Mouse (Mus musculus): ENCODE measurements around the gene Actr3b.
"Not testable (repeated sequence)": the region's sequence is repeated elsewhere in the genome, so short reads cannot be mapped to it uniquely, and the experiment has no call there.

The Actr3b gene

DNA sequence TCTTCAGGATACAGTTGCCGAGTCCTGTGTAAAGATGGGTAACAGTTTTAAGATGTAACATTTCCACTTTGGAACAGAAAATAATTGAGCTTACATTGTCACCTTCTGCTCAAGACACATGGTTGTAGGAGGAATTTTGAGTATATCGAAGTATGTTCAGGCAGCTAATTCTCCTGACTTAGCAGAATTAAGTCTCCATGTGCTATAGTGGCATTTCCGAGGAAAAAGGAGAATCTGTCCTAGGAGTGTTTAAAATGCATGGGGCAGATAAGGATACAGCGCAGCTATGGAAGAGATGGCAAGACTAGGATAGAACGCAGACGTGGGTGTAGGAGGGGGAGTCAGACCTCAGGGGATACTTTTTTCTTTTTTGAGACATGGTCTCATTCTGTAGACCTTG is 31.8 kb downstream of the Actr3b start:
- no peak for DNase-seq

DNA sequence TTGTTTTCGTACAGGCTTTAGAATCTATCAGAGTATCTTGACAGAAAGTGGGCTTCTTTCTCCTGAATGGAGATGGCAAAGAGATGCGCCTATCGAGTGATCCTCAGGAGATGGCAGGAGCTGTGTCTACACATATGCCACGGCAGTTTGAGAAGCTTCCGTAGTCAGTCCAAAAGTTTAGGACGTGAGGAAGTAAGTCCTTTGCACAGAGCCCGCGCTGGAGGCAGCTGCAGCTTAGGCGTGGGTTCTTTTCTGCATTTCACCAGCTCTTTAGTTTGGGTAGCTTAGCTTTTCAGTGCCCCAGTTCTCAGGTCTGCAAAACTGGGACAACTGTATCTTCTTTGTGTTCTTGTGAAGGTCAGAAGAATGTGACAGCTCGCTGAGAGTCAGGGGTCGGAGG is 38.0 kb downstream of the Actr3b start:
- no peak for DNase-seq

DNA sequence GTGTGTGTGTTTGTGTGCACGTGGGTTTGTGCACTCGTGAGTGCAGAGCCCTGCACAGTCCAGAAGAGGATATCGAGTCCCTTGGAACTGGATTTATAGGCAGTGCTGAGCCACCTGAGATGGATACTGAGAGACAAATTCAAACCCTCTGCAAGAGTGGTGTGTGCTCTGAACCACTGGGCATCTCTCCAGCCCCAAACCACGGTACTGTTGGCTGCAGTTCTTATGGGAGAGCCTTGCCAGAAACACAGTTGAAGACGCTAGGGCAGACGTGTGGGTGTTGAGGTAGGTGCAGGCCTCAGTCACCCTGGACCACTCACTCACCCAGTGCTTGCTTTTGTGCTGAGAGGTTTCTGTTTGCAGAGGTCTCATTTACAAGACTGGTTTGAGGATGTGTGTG is 41.1 kb downstream of the Actr3b start:
- no peak for DNase-seq

DNA sequence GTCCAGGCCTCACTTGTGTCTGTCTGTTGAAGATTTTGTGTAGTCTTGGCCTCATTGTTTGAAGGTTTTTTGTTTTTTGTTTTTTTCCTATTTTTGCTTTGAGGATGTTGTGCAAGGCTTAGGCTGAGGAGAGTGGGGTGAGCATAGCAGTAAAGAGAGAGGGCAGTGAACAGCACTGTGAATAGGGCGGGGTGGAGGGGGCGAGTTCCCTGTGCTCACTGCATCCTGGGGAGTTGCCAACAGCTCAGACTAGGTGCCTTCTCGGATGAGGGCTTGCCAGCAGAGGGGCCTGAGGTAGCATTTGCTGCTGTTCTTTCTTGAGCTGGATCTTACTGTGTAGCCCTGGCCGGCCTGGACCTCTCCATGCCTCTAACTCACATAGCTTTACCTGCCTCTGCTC is 41.9 kb downstream of the Actr3b start:
- no peak for DNase-seq

DNA sequence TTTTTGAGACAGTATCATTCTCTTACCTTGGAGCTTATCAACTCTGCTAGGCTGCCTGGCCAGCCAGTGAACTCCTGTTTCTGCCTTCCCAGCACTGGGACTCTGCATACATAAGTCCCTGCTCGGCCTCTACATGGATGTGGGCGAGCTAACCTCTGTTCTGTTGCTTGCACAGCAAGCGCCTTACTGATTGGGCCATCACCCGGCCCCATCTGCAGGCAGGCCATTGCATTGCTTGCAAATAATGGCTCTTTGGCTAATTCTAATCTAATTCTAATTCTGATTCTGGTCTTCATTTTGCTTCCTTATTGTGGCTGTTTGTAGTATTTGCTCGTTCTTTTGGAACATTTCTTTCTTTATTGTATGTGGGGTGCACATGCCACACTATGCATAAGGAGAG is 44.8 kb downstream of the Actr3b start:
- DNase-seq = no peak

DNA sequence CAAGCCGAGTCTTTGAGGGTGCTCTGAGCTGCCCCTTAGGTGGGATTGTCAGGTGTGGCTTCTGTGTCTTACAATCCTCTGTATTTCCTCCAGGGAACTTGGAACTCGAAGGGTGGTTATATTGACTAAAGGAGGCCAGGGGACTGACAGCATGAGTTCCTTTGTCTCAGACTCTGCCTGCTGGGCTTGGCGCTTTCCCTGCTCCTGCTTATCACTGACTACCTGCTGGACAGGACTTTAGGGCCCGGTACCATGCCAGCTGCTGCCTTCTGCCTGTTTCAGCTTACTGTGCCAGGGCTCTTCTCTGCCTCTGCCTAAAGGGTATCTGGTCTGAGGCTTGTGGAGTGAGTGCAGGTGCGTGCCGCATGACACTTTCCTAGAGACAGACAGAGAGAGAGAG is 53.1 kb downstream of the Actr3b start:
- DNase-seq = no peak

DNA sequence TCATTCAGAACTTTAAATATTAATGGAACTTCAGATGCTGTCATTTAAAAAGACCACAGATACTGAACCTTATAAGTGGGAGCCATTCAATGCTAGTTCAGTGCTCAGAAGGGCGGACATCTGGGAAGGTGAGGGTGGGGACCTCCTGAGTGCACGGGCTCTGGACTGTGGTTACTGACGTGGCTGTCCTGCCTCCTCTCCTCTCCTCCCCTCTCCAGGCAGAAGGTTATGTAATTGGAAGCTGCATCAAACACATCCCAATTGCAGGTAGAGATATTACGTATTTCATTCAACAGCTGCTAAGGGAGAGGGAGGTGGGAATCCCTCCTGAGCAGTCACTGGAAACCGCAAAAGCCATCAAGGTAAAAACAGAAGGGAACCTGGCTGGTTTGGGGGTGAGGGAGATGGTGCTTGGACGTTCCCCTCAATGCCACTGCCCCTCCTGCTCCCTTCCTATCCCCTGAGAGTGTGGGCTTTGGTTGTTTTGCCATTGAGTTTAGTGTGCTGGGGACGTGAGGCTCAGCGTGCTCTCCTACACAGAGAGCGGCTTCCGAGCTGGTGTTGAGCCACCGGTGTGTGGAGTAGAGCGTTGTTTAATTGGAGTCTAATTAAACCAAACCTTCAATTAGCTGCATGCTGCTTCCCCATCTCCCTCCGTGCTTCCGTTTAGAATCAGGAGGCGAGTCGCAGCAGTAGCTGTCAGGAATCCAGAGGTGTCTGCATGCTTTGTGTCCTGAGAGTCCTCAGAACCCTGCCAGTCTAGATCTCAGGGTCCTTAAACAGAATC is 69.7 kb downstream of the Actr3b start:
- DNase-seq = no peak

DNA sequence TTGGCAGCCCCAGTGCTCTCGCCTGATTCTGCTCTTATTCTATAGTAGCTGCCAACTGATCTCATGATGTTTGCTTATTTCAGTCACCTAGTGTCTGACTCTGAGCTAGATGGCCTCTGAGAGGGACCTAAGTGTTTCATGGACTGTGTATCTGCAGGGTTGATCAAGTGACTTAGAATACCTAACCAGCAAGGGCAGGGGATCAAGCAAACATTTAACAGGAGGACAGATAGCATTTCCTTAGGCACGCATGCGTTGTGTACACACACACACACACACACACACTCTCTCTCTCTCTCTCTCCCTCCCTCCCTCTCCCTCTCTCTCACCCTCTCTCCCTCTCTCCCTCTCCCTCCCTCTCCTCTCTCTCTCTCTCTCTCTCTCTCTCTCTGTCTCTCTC is 71.0 kb downstream of the Actr3b start:
- no peak for DNase-seq

DNA sequence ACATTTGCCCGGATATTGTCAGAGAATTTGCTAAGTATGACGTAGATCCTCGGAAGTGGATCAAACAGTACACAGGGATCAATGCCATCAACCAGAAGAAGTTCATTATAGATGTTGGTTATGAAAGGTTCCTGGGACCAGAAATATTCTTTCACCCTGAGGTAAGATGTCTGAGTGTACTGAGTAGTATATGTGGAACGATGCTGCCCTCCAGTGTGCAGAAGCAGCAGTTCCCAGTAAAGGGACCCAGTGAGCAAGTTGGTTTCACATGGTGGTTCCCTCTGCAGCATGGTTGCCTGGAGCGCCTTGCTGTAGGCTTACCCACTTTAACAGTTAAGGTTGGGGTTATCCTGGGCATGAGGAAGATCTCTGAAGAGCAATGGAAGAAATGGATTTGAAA is 71.8 kb downstream of the Actr3b start:
- DNase-seq = peak; percentile 34

DNA sequence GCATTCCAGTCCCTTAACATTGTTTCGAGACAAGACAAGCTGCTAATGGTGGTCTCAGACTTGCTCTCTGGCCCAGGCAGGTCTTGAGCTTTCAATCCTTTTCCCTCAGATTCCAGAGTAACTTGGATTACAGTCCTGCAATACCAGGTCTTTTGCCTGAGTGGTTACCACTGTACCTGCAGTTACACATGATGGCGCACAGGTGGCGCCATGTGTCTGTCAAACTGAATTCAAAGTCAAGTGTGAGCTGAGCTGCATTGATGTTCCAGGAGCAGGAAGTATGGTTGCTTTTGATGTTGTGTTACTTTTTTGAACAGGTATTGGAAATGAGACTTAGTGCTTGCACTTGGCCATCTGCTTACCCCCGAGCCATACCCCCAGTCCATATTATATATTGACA is 79.6 kb downstream of the Actr3b start:
- peak; percentile 25 for DNase-seq

DNA sequence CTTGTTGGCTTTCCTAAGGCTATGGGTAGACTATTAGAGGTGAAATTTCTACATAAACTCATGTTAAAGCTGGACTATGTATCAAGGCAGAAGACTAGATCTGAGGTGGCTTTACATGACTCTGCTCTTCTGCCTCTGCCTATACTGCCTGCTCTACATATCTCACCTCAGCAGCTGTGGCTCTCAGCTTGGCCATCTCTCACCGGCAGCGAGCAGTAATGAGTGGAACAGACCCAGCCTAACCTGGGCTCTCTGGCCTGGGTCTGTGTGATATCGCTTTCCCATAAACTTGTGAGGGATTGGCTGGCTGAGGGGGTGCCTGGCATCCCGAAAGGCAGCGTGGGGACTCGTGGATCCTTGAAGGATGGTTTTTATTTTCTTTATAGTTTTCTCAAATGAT is 86.8 kb downstream of the Actr3b start:
- no peak for DNase-seq

DNA sequence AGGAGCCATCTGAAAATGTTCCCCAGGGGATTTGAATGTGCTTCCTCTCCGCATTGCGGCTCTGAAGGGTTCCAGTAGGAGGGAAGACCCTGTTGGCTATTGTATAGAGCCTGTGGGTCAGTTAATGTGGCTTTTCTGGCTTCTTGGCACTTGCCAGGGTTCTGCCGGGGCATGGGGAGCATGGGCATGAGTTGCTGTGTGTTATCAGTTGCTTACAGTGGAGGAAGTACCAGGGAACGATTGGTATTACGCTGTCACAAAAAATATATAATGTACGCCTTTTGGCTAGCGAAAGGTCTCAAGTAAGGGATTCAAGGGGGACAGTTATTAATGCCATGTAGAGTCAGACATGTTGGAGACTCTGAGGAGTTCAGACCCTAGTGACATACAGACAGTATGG is 87.4 kb downstream of the Actr3b start:
- DNase-seq = no peak

DNA sequence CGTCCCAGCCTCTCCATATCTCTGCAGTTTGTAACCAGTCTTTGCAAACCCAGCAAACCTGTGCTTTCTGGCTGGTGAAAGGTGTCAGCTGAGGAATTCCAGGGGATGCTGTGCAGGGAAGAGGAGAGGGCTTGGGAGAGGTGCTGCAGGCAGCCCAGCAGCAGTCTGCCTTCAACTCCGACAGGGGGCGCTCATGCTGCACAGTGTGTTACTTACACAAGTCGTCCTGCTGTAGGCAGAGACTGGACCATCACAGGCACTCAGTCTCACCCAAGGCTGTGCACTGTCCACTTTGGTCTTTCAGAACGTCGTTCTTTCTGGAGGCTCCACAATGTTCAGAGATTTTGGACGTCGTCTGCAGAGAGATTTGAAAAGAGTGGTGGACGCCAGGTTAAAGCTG is 88.3 kb downstream of the Actr3b start:
- DNase-seq = peak; percentile 29

DNA sequence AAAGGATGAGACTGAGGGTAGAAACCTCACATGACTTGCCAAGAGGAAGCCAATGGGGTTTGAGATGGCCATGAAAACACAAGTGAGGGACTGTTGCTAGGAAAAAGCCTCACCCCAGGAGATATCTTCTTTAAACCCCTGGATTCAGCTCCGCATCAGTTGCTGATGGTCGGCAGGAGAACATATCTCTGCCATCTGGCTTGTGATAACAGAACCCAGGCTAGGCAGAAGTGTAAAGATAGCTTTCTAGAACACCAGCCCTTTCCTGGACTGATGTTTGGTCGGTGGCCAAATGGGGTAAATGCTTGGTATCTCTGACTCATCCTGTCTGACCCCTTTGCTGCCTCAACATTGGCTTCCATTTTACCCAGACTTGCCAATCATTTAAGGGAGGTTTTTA is 106.4 kb downstream of the Actr3b start:
- DNase-seq = no peak

DNA sequence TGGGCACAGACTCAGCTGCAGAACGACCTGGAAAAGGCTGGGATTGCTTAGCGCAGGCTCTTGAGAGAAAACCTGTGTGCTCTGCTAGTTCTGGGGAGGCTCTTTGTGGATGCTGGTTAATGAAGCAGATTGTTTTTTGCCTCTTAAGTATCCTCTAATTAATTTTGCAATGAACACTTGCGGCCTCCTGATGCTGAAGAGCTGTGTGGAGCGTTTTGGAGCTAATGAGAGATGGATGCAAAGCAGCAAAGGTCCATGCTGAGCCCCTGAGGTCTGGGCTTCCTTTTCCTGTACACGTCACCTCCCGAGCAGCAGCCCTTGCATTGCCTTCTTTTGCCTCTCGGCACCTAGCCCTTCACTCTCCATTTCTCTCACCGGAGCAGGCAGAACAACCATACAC is 110.1 kb downstream of the Actr3b start:
- DNase-seq = no peak

DNA sequence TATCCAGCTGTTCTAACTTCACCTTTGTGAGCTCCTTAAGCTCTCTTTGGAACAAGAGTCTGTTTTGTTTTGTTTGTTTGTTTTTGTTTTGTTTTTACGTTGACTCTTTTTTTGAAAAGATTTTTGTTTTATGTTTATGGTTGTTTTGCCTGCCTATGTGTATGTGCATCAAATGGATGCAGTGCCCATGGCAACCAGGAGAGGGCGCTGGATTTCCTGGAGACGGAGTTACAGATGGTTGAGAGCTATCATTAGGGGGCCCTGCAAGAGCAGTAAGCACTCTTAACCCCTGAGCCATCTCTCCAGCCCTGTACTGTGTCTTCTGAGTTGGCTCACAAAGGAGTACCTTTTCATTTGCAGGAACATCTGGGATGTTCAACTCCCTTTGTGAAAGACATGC is 110.8 kb downstream of the Actr3b start:
- DNase-seq = no peak

DNA sequence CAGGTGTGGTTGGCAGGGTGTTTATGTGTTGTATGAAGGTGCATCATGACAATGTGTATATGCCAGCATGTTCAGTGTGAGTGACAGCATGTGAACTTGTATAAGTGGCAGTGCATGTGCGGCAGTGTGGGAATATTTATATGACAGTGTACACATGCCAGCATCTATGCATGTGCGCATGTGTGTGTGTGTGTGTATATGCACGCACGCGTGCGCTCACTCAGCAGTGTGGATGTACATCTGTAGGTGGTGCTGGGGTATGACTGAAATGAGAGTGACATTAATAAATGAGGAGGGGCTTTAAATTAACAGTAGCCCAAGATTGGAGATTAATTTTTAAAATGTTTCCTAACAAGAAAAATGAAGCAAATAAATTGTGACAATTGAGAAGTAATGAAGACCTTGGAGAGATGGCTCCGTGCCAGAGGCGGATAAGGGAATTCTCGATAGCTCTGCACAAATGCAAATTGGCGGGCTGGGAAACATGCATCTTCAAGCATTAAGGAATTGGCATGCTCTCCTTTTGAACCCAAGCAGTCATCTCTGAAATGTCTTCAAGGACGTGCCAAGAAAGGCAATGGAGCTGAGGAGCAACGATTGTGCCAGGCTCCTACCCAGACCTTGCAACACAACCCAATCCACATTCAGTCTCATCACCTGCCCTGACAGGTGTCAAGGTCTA is 111.7 kb downstream of the Actr3b start:
- DNase-seq = no peak

DNA sequence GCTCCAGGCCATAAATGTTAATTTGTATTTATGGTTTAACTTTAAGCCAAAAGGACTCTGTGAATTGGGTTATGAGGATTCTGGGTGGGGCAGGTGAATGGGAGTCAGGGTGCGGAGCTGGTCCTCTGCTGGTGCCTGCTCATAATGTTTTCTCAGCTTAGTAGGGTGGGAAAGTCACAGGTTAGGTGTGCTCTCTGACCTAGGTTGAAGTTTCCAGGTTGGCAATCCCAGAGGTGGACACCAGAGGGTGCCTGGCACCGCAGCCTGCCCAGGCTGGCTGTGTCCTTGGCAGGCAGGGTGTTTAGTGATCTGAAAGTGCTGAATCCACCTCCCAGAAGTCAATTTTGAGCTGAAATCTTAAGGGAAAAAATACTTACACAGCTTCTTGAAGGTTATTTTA is 113.2 kb downstream of the Actr3b start:
- DNase-seq = no peak

DNA sequence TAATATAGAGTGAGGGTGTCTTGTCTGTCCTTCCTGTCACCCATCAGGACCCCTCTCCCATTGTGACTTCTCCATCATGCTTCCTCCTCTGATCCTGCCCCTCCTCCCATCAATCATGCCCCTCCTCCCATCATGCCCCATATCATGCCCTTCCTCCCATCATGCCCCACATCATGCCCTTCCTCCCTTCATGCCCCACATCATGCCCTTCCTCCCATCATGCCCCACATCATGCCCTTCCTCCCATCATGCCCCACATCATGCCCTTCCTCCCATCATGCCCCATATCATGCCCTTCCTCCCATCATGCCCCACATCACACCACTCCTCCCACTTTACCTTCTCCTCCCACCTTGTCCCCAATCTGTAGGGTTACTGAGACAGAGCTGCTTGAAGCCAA is 116.1 kb downstream of the Actr3b start:
- DNase-seq = not testable (repeated sequence)

DNA sequence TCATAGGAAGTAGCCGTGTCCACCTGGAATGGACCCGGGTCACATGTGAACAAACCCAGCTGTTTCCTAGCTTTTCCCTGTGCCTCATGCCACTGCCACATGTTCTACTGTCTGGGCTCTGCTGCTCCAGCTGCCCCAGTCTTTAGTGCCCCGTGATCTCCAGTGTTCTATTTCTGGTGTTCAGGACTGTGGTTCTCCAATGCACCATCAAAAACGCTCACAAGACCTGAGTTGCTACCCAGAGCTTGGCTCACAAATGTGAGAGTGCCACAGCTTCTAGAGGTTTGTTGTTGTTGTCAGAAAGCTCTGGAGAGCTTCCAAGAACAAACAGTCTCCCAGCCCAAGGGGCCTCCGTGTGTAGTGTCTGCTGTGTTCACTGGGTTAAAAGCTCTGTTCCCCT is 117.5 kb downstream of the Actr3b start:
- no peak for DNase-seq

DNA sequence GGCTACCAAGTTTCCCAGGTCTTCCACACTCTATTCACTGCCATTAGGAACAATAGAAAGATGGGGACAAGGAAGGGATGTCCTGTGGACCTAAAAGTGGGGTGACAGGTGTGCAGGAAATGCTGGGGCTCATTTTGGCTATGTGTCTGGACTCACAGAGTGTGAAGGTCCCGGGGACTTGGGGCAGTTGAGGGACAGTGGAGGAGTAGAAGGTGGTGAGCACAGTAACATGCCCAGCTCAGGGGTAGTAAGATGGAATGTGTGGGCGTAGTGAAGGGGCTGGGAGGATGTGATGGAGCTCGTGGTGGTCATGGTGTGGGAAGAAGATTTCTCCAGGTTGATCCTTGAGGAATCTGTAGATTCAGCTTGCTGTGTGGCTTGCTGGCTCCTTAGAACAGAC is 118.2 kb downstream of the Actr3b start:
- DNase-seq = no peak

DNA sequence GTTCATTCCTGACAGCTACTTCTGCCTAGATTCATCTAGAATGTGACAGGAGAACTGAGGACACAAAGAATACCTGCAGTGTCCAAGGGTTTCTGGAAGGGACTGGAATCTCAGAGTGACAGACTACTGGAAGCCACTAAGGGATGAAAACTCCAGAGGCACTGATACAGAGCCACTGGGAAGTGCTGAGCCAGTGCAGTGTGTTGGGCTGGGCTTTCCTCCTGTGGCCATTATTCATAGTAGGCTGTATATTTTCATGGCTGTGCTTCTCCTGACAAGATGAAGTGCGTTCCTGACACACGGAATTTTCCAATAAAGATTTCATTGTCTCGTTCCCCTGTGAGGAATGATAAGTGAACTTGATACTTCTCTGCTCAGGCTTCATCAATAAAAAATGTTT is 126.9 kb downstream of the Actr3b start:
- no peak for DNase-seq

DNA sequence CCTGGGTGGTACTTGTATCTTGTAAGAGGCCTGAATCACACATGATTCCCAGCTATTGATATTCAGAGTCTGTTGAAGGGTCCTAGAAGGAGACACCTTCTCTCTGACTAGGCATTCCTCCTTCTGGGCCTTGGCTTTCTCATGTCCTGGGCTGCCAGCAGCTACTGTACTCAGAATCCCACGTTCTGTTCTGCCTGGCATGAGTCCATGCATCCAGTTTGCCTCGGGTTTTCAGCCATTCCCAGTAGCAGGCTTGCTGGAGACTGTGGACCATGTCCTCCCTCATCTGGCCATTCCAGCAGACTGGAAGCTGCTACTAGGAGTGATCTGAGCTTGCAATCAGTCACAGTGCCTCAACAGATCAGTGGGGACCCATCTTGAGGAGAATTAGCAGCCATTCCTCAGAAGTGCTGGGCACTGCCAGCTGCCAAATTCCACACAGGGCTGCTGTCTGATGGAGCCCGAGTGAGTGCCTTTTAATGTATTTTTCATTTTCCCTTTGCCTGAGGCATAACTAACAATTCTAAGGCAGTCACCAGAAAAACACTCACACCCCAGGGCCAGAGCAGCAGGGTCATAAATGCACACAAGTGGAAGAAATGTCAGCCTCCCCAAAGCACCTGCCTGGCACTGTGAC is 130.1 kb downstream of the Actr3b start:
- no peak for DNase-seq

DNA sequence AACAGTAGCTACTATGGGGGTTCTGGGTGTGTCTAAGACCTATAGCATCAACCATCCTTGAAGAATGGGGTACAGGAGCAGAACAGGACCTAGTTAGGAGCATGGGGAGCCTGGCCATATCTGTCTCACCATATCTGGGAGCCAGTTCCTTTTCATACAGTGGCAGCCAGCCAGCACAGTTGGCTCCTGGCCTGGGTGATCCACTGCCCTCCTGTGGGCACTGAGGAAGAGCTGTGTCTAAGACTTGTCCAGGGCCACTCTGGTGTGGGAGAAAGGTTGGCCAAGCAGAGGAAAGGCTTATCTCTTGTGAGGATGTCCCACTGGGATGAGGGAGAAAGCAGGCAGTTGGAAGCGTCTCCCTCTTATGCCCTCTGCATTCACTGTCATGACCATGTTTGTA is 131.5 kb downstream of the Actr3b start:
- DNase-seq = peak; percentile 9

All from lung, postnatal 14 days (tissue).